Comparison of ENCODE assay signal across 9 mouse cellular contexts in the genomic region with DNA sequence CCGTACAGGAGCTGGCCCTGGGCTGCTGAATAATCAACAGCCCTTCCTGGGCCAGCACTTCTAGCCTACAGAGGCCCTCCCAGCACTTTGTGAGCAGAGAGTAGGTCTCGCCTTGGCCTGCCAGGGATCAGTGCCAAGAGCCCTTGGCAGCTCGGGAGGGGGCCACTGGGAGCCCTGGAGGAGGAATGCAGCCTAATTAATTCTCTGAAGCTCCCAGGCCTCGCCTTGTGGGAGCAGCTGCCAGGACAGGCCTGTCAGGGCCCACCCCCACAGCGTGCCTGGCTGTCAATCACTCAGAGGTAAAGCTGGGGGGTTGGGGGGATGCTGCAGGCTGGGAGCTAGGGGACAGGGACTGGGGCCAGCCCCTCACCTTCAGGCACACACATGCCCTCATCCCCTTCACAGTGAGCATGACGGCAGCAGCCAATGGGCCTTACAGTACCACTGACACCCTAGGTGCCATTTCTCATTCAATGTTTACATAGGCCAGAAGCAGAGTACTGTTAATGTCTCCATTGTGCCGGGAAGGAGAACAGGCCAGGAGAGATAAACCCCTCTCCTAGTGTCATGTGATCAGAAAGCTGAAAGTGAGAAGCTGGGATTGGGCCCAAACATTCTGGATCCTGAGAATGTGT. TPM values are rescaled to one million over a fixed set of nuclear protein-coding genes. Genes with fewer than 3 reads are reported as not detected.
DNase-seq lines count a peak whose midpoint lies in the region; ATAC-seq lines count a peak whose summit lies in the region.
"Had no signal": no experiment of that assay in that cellular context is flagged by ENCODE, and none has a peak within 500 bp of the region (broad histone marks: within the 10 kb centered on the region; RNA-seq: fewer than 3 reads in every experiment).

No protein-coding gene starts in this region.

- no peak for DNase-seq in frontal cortex, postnatal 25 days (ENCODE audit: low spot score in 2 of 2)
- peak; percentile 46 for DNase-seq in 3T3-L1 (ENCODE audit: low read depth, low spot score)
- peak; percentile 44 to 57 for DNase-seq in layer of hippocampus, adult 18-20 months (ENCODE audit: low spot score in 2 of 2)
- no peak for DNase-seq in thymus, postnatal 14 days
- DNase-seq in cerebellum, adult 8-10 months, result no peak
- DNase-seq: liver, embryonic 13.5 days had no signal

- peak; percentile 69; the same call in 1 of the 2 replicates for ATAC-seq in frontal cortex, adult (ENCODE audit: low TSS enrichment)
- ATAC-seq in forebrain, embryonic 13.5 days, result peak; percentile 96
- ATAC-seq in neural tube, embryonic 13.5 days (ENCODE audit: low read depth), result peak; percentile 91

- no peak overlapping the region for H3K4me3 ChIP-seq in forebrain, embryonic 13.5 days
- no peak overlapping the region for H3K4me3 ChIP-seq in neural tube, embryonic 13.5 days
- H3K4me3 ChIP-seq: liver, embryonic 13.5 days had no signal

- no peaks in the 10 kb centered on the region for H3K27me3 ChIP-seq in forebrain, embryonic 13.5 days
- no peaks in the 10 kb centered on the region for H3K27me3 ChIP-seq in neural tube, embryonic 13.5 days
- H3K27me3 ChIP-seq: liver, embryonic 13.5 days had no signal

- no peak overlapping the region for H3K4me2 ChIP-seq in forebrain, embryonic 13.5 days
- H3K4me2 ChIP-seq in neural tube, embryonic 13.5 days, result no peak overlapping the region
- H3K4me2 ChIP-seq: liver, embryonic 13.5 days had no signal

- H3K27ac ChIP-seq in forebrain, embryonic 13.5 days, result peak overlapping the region; percentile 62
- H3K27ac ChIP-seq in neural tube, embryonic 13.5 days (replicated peaks), result peak overlapping the region; percentile 25; the same call in 1 of the 2 replicates
- H3K27ac ChIP-seq: liver, embryonic 13.5 days had no signal

- no peak overlapping the region for H3K9ac ChIP-seq in forebrain, embryonic 13.5 days
- no peak overlapping the region for H3K9ac ChIP-seq in neural tube, embryonic 13.5 days
- H3K9ac ChIP-seq: liver, embryonic 13.5 days had no signal

- no peaks in the 10 kb centered on the region for H3K9me3 ChIP-seq in forebrain, embryonic 13.5 days (replicated peaks)
- no peaks in the 10 kb centered on the region for H3K9me3 ChIP-seq in neural tube, embryonic 13.5 days
- H3K9me3 ChIP-seq: liver, embryonic 13.5 days had no signal

- 12% methylated on average over 7 of the region's 7 CpGs for WGBS in forebrain, embryonic 13.5 days
- 12% methylated on average over 7 of the region's 7 CpGs for WGBS in neural tube, embryonic 13.5 days

- H3K36me3 ChIP-seq in forebrain, embryonic 13.5 days (ENCODE audit: poor library complexity, severe bottlenecking), result no peaks in the 10 kb centered on the region
- no peaks in the 10 kb centered on the region for H3K36me3 ChIP-seq in neural tube, embryonic 13.5 days
- H3K36me3 ChIP-seq: liver, embryonic 13.5 days had no signal

- peaks cover 33% of the 10 kb centered on the region for H3K4me1 ChIP-seq in forebrain, embryonic 13.5 days
- H3K4me1 ChIP-seq in neural tube, embryonic 13.5 days (replicated peaks), result peaks cover 38% of the 10 kb centered on the region
- H3K4me1 ChIP-seq: liver, embryonic 13.5 days had no signal

RNA-seq across cellular contexts. Expression of gene Edn2, which starts 11.2 kb away (rescaled TPM):
- polyA plus RNA-seq in forebrain, embryonic 13.5 days (2015; fragmentation: Nextera tagmentation; extraction: Ambion mirVana), result 0.18 and 0.31 TPM in 2 replicates
- total RNA-seq in layer of hippocampus, adult 18-20 months (2021), result not detected
- polyA plus RNA-seq in neural tube, embryonic 13.5 days (2015; fragmentation: Nextera tagmentation; extraction: Ambion mirVana), result 0.21 and 0.47 TPM in 2 replicates

Comparison
In these comparisons a context has a peak if more than half of its experiments do, and no peak if none do; other contexts are left out.
1. DNase-seq: peak in 3T3-L1 (single experiment) and layer of hippocampus, adult 18-20 months (2 of 2); none in frontal cortex, postnatal 25 days (0 of 2), thymus, postnatal 14 days (single experiment) and cerebellum, adult 8-10 months (single experiment).
2. Peak in every context shown above with its lines, with median percentiles within 50 percentile points of each other: ATAC-seq.